Mouse (Mus musculus): ENCODE data around the gene Il1r2. TPM values are rescaled to one million over a fixed set of nuclear protein-coding genes. Genes with fewer than 3 reads are reported as not detected.
A peak's percentile ranks its signal among the peaks of the same experiment; 100 is the strongest.

Il1r2 gene
- polyA plus RNA-seq, 1 experiment from 2014 or later, result 0.15 TPM

GRCm38 (mm10) chr1:40107971-40108749 is 34.3 kb downstream of the Il1r2 start:
- ATAC-seq, result no peak

GRCm38 (mm10) chr1:40109736-40110135 is 35.9 kb downstream of the Il1r2 start:
- no peaks in the 10 kb centered on the region for H3K9me3 ChIP-seq
- no peak for ATAC-seq
- no peak overlapping the region for H3K9ac ChIP-seq (replicated peaks)

More at GRCm38 (mm10) chr1:40107971-40108749, 34.3 kb downstream of the Il1r2 start:
- Histone ChIP-seq H3K27me3 (no peaks in the 10 kb centered on the region), H3K27ac (no peak overlapping the region), H3K9ac (replicated peaks) (no peak overlapping the region), H3K4me2 (replicated peaks) (no peak overlapping the region), H3K4me3 (replicated peaks) (no peak overlapping the region), H3K36me3 (no peaks in the 10 kb centered on the region), H3K4me1 (replicated peaks) (no peaks in the 10 kb centered on the region), H3K9me3 (no peaks in the 10 kb centered on the region)
- WGBS, result 74% methylated on average over 5 of the region's 5 CpGs

GRCm38 (mm10) chr1:40115271-40115670 is 41.4 kb downstream of the Il1r2 start:
- H3K4me2 ChIP-seq (replicated peaks), result no peak overlapping the region
- H3K4me3 ChIP-seq (replicated peaks), result no peak overlapping the region
- H3K9me3 ChIP-seq, result no peaks in the 10 kb centered on the region
- ATAC-seq, result no peak
- H3K27me3 ChIP-seq, result no peaks in the 10 kb centered on the region
- H3K27ac ChIP-seq, result no peak overlapping the region
- H3K36me3 ChIP-seq, result no peaks in the 10 kb centered on the region
- no peaks in the 10 kb centered on the region for H3K4me1 ChIP-seq (replicated peaks)
- 46% methylated on average over 8 of the region's 8 CpGs for WGBS
- H3K9ac ChIP-seq (replicated peaks), result no peak overlapping the region

More at GRCm38 (mm10) chr1:40109736-40110135, 35.9 kb downstream of the Il1r2 start:
- Histone ChIP-seq H3K4me3 (replicated peaks) (no peak overlapping the region), H3K27ac (no peak overlapping the region), H3K4me1 (replicated peaks) (no peaks in the 10 kb centered on the region), H3K4me2 (replicated peaks) (no peak overlapping the region), H3K36me3 (no peaks in the 10 kb centered on the region), H3K27me3 (no peaks in the 10 kb centered on the region)
- 71% methylated on average over 6 of the region's 6 CpGs for WGBS

- Histone ChIP-seq H3K36me3 (no peaks in the 10 kb centered on the region), H3K27ac (no peak overlapping the region), H3K4me3 (replicated peaks) (no peak overlapping the region), H3K27me3 (no peaks in the 10 kb centered on the region), H3K9ac (replicated peaks) (no peak overlapping the region), H3K4me1 (replicated peaks) (no peaks in the 10 kb centered on the region), H3K9me3 (no peaks in the 10 kb centered on the region), H3K4me2 (replicated peaks) (no peak overlapping the region)
- WGBS, result 10% methylated on average over 8 of the region's 8 CpGs
- peak; percentile 50; the same call in 1 of the 2 replicates for ATAC-seq
Observed at GRCm38 (mm10) chr1:40116422-40116821, 42.5 kb downstream of the Il1r2 start.

GRCm38 (mm10) chr1:40117565-40117964 is 43.7 kb downstream of the Il1r2 start:
- 39% methylated on average over 9 of the region's 10 CpGs for WGBS
- Histone ChIP-seq H3K9ac (replicated peaks) (no peak overlapping the region), H3K9me3 (no peaks in the 10 kb centered on the region), H3K4me2 (replicated peaks) (no peak overlapping the region), H3K27ac (no peak overlapping the region), H3K4me3 (replicated peaks) (no peak overlapping the region), H3K27me3 (no peaks in the 10 kb centered on the region), H3K36me3 (no peaks in the 10 kb centered on the region), H3K4me1 (replicated peaks) (no peaks in the 10 kb centered on the region)
- peak; percentile 55; the same call in 1 of the 2 replicates for ATAC-seq

- Histone ChIP-seq H3K4me1 (replicated peaks) (no peaks in the 10 kb centered on the region), H3K9me3 (no peaks in the 10 kb centered on the region), H3K27me3 (no peaks in the 10 kb centered on the region), H3K4me2 (replicated peaks) (no peak overlapping the region), H3K4me3 (replicated peaks) (no peak overlapping the region), H3K36me3 (no peaks in the 10 kb centered on the region), H3K9ac (replicated peaks) (no peak overlapping the region), H3K27ac (no peak overlapping the region)
- 88% methylated on average over 4 of the region's 4 CpGs for WGBS
- ATAC-seq, result no peak
Observed at GRCm38 (mm10) chr1:40124237-40124636, 50.4 kb downstream of the Il1r2 start.

- 91% methylated on average over 4 of the region's 4 CpGs for WGBS
- no peaks in the 10 kb centered on the region for H3K36me3 ChIP-seq
- H3K9me3 ChIP-seq, result no peaks in the 10 kb centered on the region
Observed at GRCm38 (mm10) chr1:40128481-40128880, 54.6 kb downstream of the Il1r2 start.

GRCm38 (mm10) chr1:40129321-40129720 is 55.4 kb downstream of the Il1r2 start:
- Histone ChIP-seq H3K36me3 (no peaks in the 10 kb centered on the region), H3K9ac (replicated peaks) (no peak overlapping the region), H3K27ac (no peak overlapping the region), H3K4me1 (replicated peaks) (no peaks in the 10 kb centered on the region), H3K9me3 (no peaks in the 10 kb centered on the region), H3K4me3 (replicated peaks) (no peak overlapping the region), H3K27me3 (no peaks in the 10 kb centered on the region), H3K4me2 (replicated peaks) (no peak overlapping the region)
- ATAC-seq, result no peak
- 62% methylated on average over 2 of the region's 2 CpGs for WGBS

More at GRCm38 (mm10) chr1:40128481-40128880, 54.6 kb downstream of the Il1r2 start:
- Histone ChIP-seq H3K4me3 (replicated peaks) (no peak overlapping the region), H3K27ac (no peak overlapping the region), H3K9ac (replicated peaks) (no peak overlapping the region), H3K4me1 (replicated peaks) (no peaks in the 10 kb centered on the region), H3K27me3 (no peaks in the 10 kb centered on the region), H3K4me2 (replicated peaks) (no peak overlapping the region)
- ATAC-seq, result no peak

- no peaks in the 10 kb centered on the region for H3K9me3 ChIP-seq
- no peaks in the 10 kb centered on the region for H3K27me3 ChIP-seq
- ATAC-seq, result no peak
- no peak overlapping the region for H3K9ac ChIP-seq (replicated peaks)
- H3K4me2 ChIP-seq (replicated peaks), result no peak overlapping the region
- no peaks in the 10 kb centered on the region for H3K36me3 ChIP-seq
- no peak overlapping the region for H3K27ac ChIP-seq
- WGBS, result 64% methylated on average over 1 of the region's 1 CpGs
- H3K4me1 ChIP-seq (replicated peaks), result no peaks in the 10 kb centered on the region
- no peak overlapping the region for H3K4me3 ChIP-seq (replicated peaks)
Observed at GRCm38 (mm10) chr1:40131631-40132030, 57.8 kb downstream of the Il1r2 start.

GRCm38 (mm10) chr1:40132721-40133120 is 58.8 kb downstream of the Il1r2 start:
- Histone ChIP-seq H3K4me2 (replicated peaks) (no peak overlapping the region), H3K9me3 (no peaks in the 10 kb centered on the region), H3K4me1 (replicated peaks) (no peaks in the 10 kb centered on the region), H3K4me3 (replicated peaks) (no peak overlapping the region), H3K27me3 (no peaks in the 10 kb centered on the region), H3K9ac (replicated peaks) (no peak overlapping the region), H3K36me3 (no peaks in the 10 kb centered on the region), H3K27ac (no peak overlapping the region)
- no peak for ATAC-seq
- 85% methylated on average over 4 of the region's 4 CpGs for WGBS

GRCm38 (mm10) chr1:40133567-40133966 is 59.7 kb downstream of the Il1r2 start:
- no peaks in the 10 kb centered on the region for H3K27me3 ChIP-seq
- no peak overlapping the region for H3K4me3 ChIP-seq (replicated peaks)
- no peaks in the 10 kb centered on the region for H3K9me3 ChIP-seq
- H3K9ac ChIP-seq (replicated peaks), result no peak overlapping the region
- 54% methylated on average over 3 of the region's 3 CpGs for WGBS
- no peak overlapping the region for H3K4me2 ChIP-seq (replicated peaks)
- ATAC-seq, result no peak
- no peak overlapping the region for H3K27ac ChIP-seq
- H3K4me1 ChIP-seq (replicated peaks), result no peaks in the 10 kb centered on the region
- no peaks in the 10 kb centered on the region for H3K36me3 ChIP-seq

GRCm38 (mm10) chr1:40139798-40140532 is 66.1 kb downstream of the Il1r2 start:
- Histone ChIP-seq H3K27ac (no peak overlapping the region), H3K27me3 (no peaks in the 10 kb centered on the region), H3K9ac (replicated peaks) (no peak overlapping the region), H3K9me3 (no peaks in the 10 kb centered on the region), H3K36me3 (no peaks in the 10 kb centered on the region), H3K4me3 (replicated peaks) (no peak overlapping the region), H3K4me2 (replicated peaks) (no peak overlapping the region), H3K4me1 (replicated peaks) (no peaks in the 10 kb centered on the region)
- no peak for ATAC-seq
- WGBS, result 78% methylated on average over 14 of the region's 14 CpGs

All from midbrain, embryonic 13.5 days (tissue).